Mouse (Mus musculus): ENCODE results near the gene Fanca. TPM values are rescaled to one million over a fixed set of nuclear protein-coding genes. Genes with fewer than 3 reads are reported as not detected.

Gene Fanca
- polyA plus RNA-seq, 2 experiments: 24.2 to 54.7 TPM

GRCm38 (mm10) chr8:123224278-123225266 is 93.8 kb downstream of the Fanca start, which contains the start of gene Cdk10:
TSS of gene Cdk10 (plus strand) at chr8:123224842.
- Histone ChIP-seq H3K4me1 (ENCODE audit: control insufficient read depth, insufficient read depth, low read length) (peaks cover 7% of the 10 kb centered on the region), H3K9ac (ENCODE audit: low read depth, low read length, severe bottlenecking) (peak within 1 kb of the TSS; percentile 84), H3K9me3 (ENCODE audit: control insufficient read depth, low read length) (no peaks in the 10 kb centered on the region), H3K4me2 (replicated peaks; ENCODE audit: low read depth, low read length, severe bottlenecking) (peak within 1 kb of the TSS; percentile 83), H3K27ac (replicated peaks; ENCODE audit: low read depth, low read length) (peak within 1 kb of the TSS; percentile 78), H3K27me3 (ENCODE audit: control insufficient read depth, insufficient read depth, low read length) (no peaks in the 10 kb centered on the region), H3K36me3 (ENCODE audit: control insufficient read depth, insufficient read depth, low read length) (peaks cover 24% of the 10 kb centered on the region), H3K4me3 (replicated peaks; ENCODE audit: low read length) (peak within 1 kb of the TSS; percentile 81)
- DNase-seq (ENCODE audit: low spot score) (peak; percentile 90), ATAC-seq (ENCODE audit: low FRiP score, low read depth) (peak; percentile 89)
- TF ChIP-seq POLR2A (IDR thresholded peaks at IDR 0.05; ENCODE audit: borderline replicate concordance, extremely low read depth, insufficient read depth, insufficient read length): peak; percentile 89; the same call in 1 of the 2 replicates
- 3% methylated on average over 59 of the region's 59 CpGs for WGBS

GRCm38 (mm10) chr8:123220917-123221316 is 97.5 kb downstream of the Fanca start:
- TF ChIP-seq POLR2A (IDR thresholded peaks at IDR 0.05; ENCODE audit: borderline replicate concordance, extremely low read depth, insufficient read depth, insufficient read length): no peak
- 50% methylated on average over 1 of the region's 1 CpGs for WGBS
- peaks cover 7% of the 10 kb centered on the region for H3K4me1 ChIP-seq (ENCODE audit: control insufficient read depth, insufficient read depth, low read length)
- H3K9ac ChIP-seq (ENCODE audit: low read depth, low read length, severe bottlenecking): no peak overlapping the region
- H3K9me3 ChIP-seq (ENCODE audit: control insufficient read depth, low read length): no peaks in the 10 kb centered on the region
- no peaks in the 10 kb centered on the region for H3K27me3 ChIP-seq (ENCODE audit: control insufficient read depth, insufficient read depth, low read length)
- H3K27ac ChIP-seq (replicated peaks; ENCODE audit: low read depth, low read length): no peak overlapping the region
- no peaks in the 10 kb centered on the region for H3K36me3 ChIP-seq (ENCODE audit: control insufficient read depth, insufficient read depth, low read length)
- ATAC-seq (ENCODE audit: low FRiP score, low read depth) (no peak), DNase-seq (ENCODE audit: low spot score) (no peak)
- no peak overlapping the region for H3K4me3 ChIP-seq (replicated peaks; ENCODE audit: low read length)
- H3K4me2 ChIP-seq (replicated peaks; ENCODE audit: low read depth, low read length, severe bottlenecking): no peak overlapping the region

Other genes starting within 250 kb of the Fanca start
- 2,823 and 3,226 TPM in 2 replicates for gene Rpl13, start 216.2 kb downstream of the Fanca start, polyA plus RNA-seq (2012; rRNA removed)
- 1,836 and 1,953 TPM in 2 replicates for gene Rpl13, start 216.2 kb downstream of the Fanca start, polyA plus RNA-seq (2014; fragmentation: Nextera tagmentation; extraction: Ambion mirVana)
- gene Cpne7, start 201.2 kb downstream of the Fanca start, polyA plus RNA-seq (2012; rRNA removed): 2.6 and 3.0 TPM in 2 replicates
- 0.50 and 0.86 TPM in 2 replicates for gene Cpne7, start 201.2 kb downstream of the Fanca start, polyA plus RNA-seq (2014; fragmentation: Nextera tagmentation; extraction: Ambion mirVana)
- 43.7 and 50.4 TPM in 2 replicates for gene Sult5a1, start 160.3 kb downstream of the Fanca start, polyA plus RNA-seq (2012; rRNA removed)
- 31.7 and 33.2 TPM in 2 replicates for gene Sult5a1, start 160.3 kb downstream of the Fanca start, polyA plus RNA-seq (2014; fragmentation: Nextera tagmentation; extraction: Ambion mirVana)
- gene Dpep1, start 132.3 kb downstream of the Fanca start, polyA plus RNA-seq (2012; rRNA removed): 5.1 TPM in 2 replicates
- 3.6 and 3.9 TPM in 2 replicates for gene Dpep1, start 132.3 kb downstream of the Fanca start, polyA plus RNA-seq (2014; fragmentation: Nextera tagmentation; extraction: Ambion mirVana)
- gene Chmp1a, start 105.8 kb downstream of the Fanca start, polyA plus RNA-seq (2012; rRNA removed): 93.6 and 110 TPM in 2 replicates
- gene Chmp1a, start 105.8 kb downstream of the Fanca start, polyA plus RNA-seq (2014; fragmentation: Nextera tagmentation; extraction: Ambion mirVana): 128 and 130 TPM in 2 replicates
- gene Spata33, start 105.7 kb downstream of the Fanca start, polyA plus RNA-seq (2012; rRNA removed): 4.9 and 6.0 TPM in 2 replicates
- gene Spata33, start 105.7 kb downstream of the Fanca start, polyA plus RNA-seq (2014; fragmentation: Nextera tagmentation; extraction: Ambion mirVana): 4.0 and 6.6 TPM in 2 replicates
- 128 and 131 TPM in 2 replicates for gene Cdk10, start 93.7 kb downstream of the Fanca start, polyA plus RNA-seq (2012; rRNA removed)
- 32.9 and 39.9 TPM in 2 replicates for gene Cdk10, start 93.7 kb downstream of the Fanca start, polyA plus RNA-seq (2014; fragmentation: Nextera tagmentation; extraction: Ambion mirVana)
- gene Spata2l, start 82.3 kb downstream of the Fanca start, polyA plus RNA-seq (2012; rRNA removed): 3.0 and 4.6 TPM in 2 replicates
- gene Spata2l, start 82.3 kb downstream of the Fanca start, polyA plus RNA-seq (2014; fragmentation: Nextera tagmentation; extraction: Ambion mirVana): 4.6 and 5.4 TPM in 2 replicates
- gene Zfp276, start 64.4 kb downstream of the Fanca start, polyA plus RNA-seq (2012; rRNA removed): 44.2 and 52.5 TPM in 2 replicates
- 19.9 and 27.9 TPM in 2 replicates for gene Zfp276, start 64.4 kb downstream of the Fanca start, polyA plus RNA-seq (2014; fragmentation: Nextera tagmentation; extraction: Ambion mirVana)
- gene Vps9d1, start 64.2 kb downstream of the Fanca start, polyA plus RNA-seq (2012; rRNA removed): 86.1 and 140 TPM in 2 replicates
- gene Vps9d1, start 64.2 kb downstream of the Fanca start, polyA plus RNA-seq (2014; fragmentation: Nextera tagmentation; extraction: Ambion mirVana): 27.4 and 32.6 TPM in 2 replicates
- 1.2 TPM in 2 replicates for gene Spire2, start 14.1 kb upstream of the Fanca start, polyA plus RNA-seq (2012; rRNA removed)
- gene Spire2, start 14.1 kb upstream of the Fanca start, polyA plus RNA-seq (2014; fragmentation: Nextera tagmentation; extraction: Ambion mirVana): 0.67 and 1.2 TPM in 2 replicates
- gene Tcf25, start 55.2 kb upstream of the Fanca start, polyA plus RNA-seq (2012; rRNA removed): 193 and 207 TPM in 2 replicates
- gene Tcf25, start 55.2 kb upstream of the Fanca start, polyA plus RNA-seq (2014; fragmentation: Nextera tagmentation; extraction: Ambion mirVana): 153 and 155 TPM in 2 replicates
- 0.05 and 0.12 TPM in 2 replicates for gene Mc1r, start 88.5 kb upstream of the Fanca start, polyA plus RNA-seq (2012; rRNA removed)
- gene Mc1r, start 88.5 kb upstream of the Fanca start, polyA plus RNA-seq (2014; fragmentation: Nextera tagmentation; extraction: Ambion mirVana): 0.06 and 0.17 TPM in 2 replicates
- gene Tubb3, start 92.8 kb upstream of the Fanca start, polyA plus RNA-seq (2012; rRNA removed): 10.4 and 12.5 TPM in 2 replicates
- gene Tubb3, start 92.8 kb upstream of the Fanca start, polyA plus RNA-seq (2014; fragmentation: Nextera tagmentation; extraction: Ambion mirVana): 3.4 and 3.7 TPM in 2 replicates
- 37.1 and 49.2 TPM in 2 replicates for gene Def8, start 105.0 kb upstream of the Fanca start, polyA plus RNA-seq (2012; rRNA removed)
- gene Def8, start 105.0 kb upstream of the Fanca start, polyA plus RNA-seq (2014; fragmentation: Nextera tagmentation; extraction: Ambion mirVana): 42.2 and 42.7 TPM in 2 replicates
- 29.5 and 31.1 TPM in 2 replicates for gene Afg3l1, start 159.3 kb upstream of the Fanca start, polyA plus RNA-seq (2012; rRNA removed)
- gene Afg3l1, start 159.3 kb upstream of the Fanca start, polyA plus RNA-seq (2014; fragmentation: Nextera tagmentation; extraction: Ambion mirVana): 30.8 and 37.6 TPM in 2 replicates
- gene Dbndd1, start 196.9 kb upstream of the Fanca start, polyA plus RNA-seq (2012; rRNA removed): 8.3 and 10.4 TPM in 2 replicates
- 10.3 and 12.6 TPM in 2 replicates for gene Dbndd1, start 196.9 kb upstream of the Fanca start, polyA plus RNA-seq (2014; fragmentation: Nextera tagmentation; extraction: Ambion mirVana)
- 19.6 and 34.0 TPM in 2 replicates for gene Gas8, start 200.3 kb upstream of the Fanca start, polyA plus RNA-seq (2012; rRNA removed)
- 30.9 and 36.4 TPM in 2 replicates for gene Gas8, start 200.3 kb upstream of the Fanca start, polyA plus RNA-seq (2014; fragmentation: Nextera tagmentation; extraction: Ambion mirVana)

Measured in limb, embryonic 14.5 days (tissue).